Mouse (Mus musculus): Measurements from ENCODE around the gene Ramac. TPM values are rescaled to one million over a fixed set of nuclear protein-coding genes. Genes with fewer than 3 reads are reported as not detected.

Gene Ramac
- polyA plus RNA-seq, 1 experiment from 2014 or later, result 107 TPM

- H3K9ac ChIP-seq (ENCODE audit: low read depth, low read length), result no peak overlapping the region
- H3K4me3 ChIP-seq (ENCODE audit: low read depth, low read length), result no peak overlapping the region
- no peaks in the 10 kb centered on the region for H3K36me3 ChIP-seq (ENCODE audit: control insufficient read depth, insufficient read depth, low read length)
- no peaks in the 10 kb centered on the region for H3K4me1 ChIP-seq (ENCODE audit: control insufficient read depth, insufficient read depth, low read length)
- no peak overlapping the region for H3K27ac ChIP-seq (replicated peaks; ENCODE audit: low read depth, low read length)
- DNase-seq (ENCODE audit: low spot score) (peak; percentile 11), ATAC-seq (ENCODE audit: low read depth) (no peak)
- WGBS, result 81% methylated on average over 9 of the region's 9 CpGs
- no peak overlapping the region for H3K4me2 ChIP-seq (ENCODE audit: low read depth, low read length)
- no peaks in the 10 kb centered on the region for H3K27me3 ChIP-seq (replicated peaks; ENCODE audit: control insufficient read depth, insufficient read depth, low read length)
- no peaks in the 10 kb centered on the region for H3K9me3 ChIP-seq (ENCODE audit: control insufficient read depth, low read length)
Measured at GRCm38 (mm10) chr7:81729787-81730186, 32.9 kb upstream of the Ramac start.

DNA sequence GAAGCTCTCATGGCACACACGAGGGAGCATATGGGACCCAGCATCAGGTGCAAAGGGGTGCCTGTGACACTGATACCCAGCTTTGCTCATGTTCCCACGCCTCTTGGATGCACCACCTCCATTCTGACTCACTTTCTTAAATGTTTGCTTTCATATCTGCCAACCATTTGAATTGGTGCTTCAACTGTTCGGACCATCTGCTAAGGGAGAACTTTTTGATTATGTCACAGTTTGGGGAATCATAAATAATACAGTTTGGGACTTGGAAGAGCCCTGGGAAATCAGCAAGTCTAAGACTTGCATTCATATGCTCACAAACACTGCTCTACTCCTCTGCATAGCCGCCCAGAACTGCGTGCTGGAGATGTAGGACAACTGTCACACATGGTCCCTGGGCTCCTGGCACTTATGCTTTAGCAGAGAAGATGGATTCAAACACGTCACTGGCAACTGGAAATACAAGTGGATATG is 31.5 kb upstream of the Ramac start:
- Histone ChIP-seq H3K4me2 (ENCODE audit: low read depth, low read length) (no peak overlapping the region), H3K4me3 (ENCODE audit: low read depth, low read length) (no peak overlapping the region), H3K36me3 (ENCODE audit: control insufficient read depth, insufficient read depth, low read length) (no peaks in the 10 kb centered on the region), H3K4me1 (ENCODE audit: control insufficient read depth, insufficient read depth, low read length) (no peaks in the 10 kb centered on the region), H3K9ac (ENCODE audit: low read depth, low read length) (no peak overlapping the region), H3K9me3 (ENCODE audit: control insufficient read depth, low read length) (no peaks in the 10 kb centered on the region), H3K27ac (replicated peaks; ENCODE audit: low read depth, low read length) (no peak overlapping the region), H3K27me3 (replicated peaks; ENCODE audit: control insufficient read depth, insufficient read depth, low read length) (no peaks in the 10 kb centered on the region)
- 79% methylated on average over 6 of the region's 6 CpGs for WGBS
- DNase-seq (ENCODE audit: low spot score) (no peak), ATAC-seq (ENCODE audit: low read depth) (no peak)

DNA sequence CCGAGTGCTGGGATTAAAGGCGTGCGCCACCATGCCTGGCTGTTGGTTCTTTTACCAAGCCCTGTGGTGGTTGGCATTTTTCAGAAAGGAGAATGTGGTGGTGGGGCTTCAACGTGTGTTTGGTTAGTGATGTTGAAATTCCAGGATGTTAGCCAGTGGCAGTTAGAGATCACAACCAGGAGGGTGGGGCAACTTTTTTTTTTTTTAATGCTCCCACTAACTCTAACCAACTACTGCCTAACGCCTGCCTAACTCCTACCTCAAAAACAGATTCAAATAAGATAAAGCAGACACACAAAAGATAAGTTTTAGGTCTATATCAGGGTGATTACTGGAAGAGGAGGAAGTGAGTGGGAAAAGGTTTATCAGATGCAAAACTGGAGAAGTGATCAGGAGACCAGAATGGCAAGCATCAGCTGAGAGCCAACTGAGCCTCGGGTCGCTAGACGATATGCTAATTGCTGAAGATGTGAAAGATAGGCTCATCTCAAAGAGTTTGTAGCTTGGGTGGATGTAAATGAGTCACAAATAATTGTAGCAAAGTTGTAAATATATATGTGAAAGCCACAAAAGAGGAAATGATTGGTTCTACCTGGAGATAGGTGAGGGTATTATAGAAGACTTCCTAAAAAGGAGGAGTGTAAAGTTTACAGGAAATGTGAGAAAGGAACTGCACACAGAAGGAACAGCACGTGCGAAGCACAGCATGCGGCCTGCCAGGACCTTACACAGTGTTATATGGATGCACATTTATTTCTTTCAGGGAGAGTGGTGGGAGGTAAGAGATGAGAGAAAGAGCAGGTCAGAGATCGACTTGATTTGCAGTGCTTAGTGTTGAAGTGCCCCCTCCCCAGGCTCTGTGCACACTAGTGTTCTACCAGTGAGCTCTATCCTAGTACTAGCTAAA is 30.3 kb upstream of the Ramac start:
- no peaks in the 10 kb centered on the region for H3K9me3 ChIP-seq (ENCODE audit: control insufficient read depth, low read length)
- H3K36me3 ChIP-seq (ENCODE audit: control insufficient read depth, insufficient read depth, low read length), result no peaks in the 10 kb centered on the region
- ATAC-seq (ENCODE audit: low read depth), result no peak
- H3K4me2 ChIP-seq (ENCODE audit: low read depth, low read length), result no peak overlapping the region
- DNase-seq (ENCODE audit: low spot score), result no peak
- no peaks in the 10 kb centered on the region for H3K27me3 ChIP-seq (replicated peaks; ENCODE audit: control insufficient read depth, insufficient read depth, low read length)
- no peaks in the 10 kb centered on the region for H3K4me1 ChIP-seq (ENCODE audit: control insufficient read depth, insufficient read depth, low read length)
- no peak overlapping the region for H3K4me3 ChIP-seq (ENCODE audit: low read depth, low read length)
- WGBS, result 84% methylated on average over 12 of the region's 12 CpGs
- no peak overlapping the region for H3K27ac ChIP-seq (replicated peaks; ENCODE audit: low read depth, low read length)
- no peak overlapping the region for H3K9ac ChIP-seq (ENCODE audit: low read depth, low read length)

GRCm38 (mm10) chr7:81735300-81736048 is 27.3 kb upstream of the Ramac start:
- no peaks in the 10 kb centered on the region for H3K36me3 ChIP-seq (ENCODE audit: control insufficient read depth, insufficient read depth, low read length)
- no peaks in the 10 kb centered on the region for H3K4me1 ChIP-seq (ENCODE audit: control insufficient read depth, insufficient read depth, low read length)
- H3K9ac ChIP-seq (ENCODE audit: low read depth, low read length), result no peak overlapping the region
- no peak overlapping the region for H3K27ac ChIP-seq (replicated peaks; ENCODE audit: low read depth, low read length)
- ATAC-seq (ENCODE audit: low read depth) (no peak), DNase-seq (ENCODE audit: low spot score) (no peak)
- no peak overlapping the region for H3K4me3 ChIP-seq (ENCODE audit: low read depth, low read length)
- WGBS, result 52% methylated on average over 9 of the region's 9 CpGs
- H3K9me3 ChIP-seq (ENCODE audit: control insufficient read depth, low read length), result no peaks in the 10 kb centered on the region
- H3K27me3 ChIP-seq (replicated peaks; ENCODE audit: control insufficient read depth, insufficient read depth, low read length), result no peaks in the 10 kb centered on the region
- no peak overlapping the region for H3K4me2 ChIP-seq (ENCODE audit: low read depth, low read length)

DNA sequence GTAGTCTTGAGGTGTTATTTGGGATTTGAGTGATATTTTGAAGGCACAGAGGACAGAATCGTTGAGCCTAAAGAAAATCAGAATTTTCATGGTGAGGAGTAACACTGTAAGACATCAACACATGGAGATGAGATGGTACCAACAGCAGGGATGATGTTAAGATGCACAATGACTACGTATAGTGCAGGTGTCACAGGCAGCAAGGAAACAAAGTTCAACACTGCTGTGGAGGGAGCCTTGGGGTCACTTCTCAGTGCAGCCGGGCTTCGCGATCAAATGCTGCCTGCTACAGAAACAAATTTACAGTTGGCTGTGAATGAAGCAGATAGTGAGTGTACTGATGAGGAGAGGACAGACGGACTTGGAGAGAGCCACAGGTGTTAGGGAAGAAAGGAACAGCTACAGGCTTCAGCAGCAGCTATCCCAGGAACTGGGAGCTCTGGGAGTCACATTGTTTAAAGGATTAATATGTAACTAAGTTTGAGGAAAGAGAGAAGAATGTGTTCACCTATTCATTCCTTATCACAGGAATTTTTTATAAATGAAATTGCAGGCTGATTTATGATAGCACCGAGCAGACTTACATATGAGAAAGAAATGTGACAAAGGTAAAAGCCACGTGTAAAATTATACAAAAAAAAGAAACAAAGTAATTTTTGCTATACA is 23.9 kb upstream of the Ramac start:
- 76% methylated on average over 8 of the region's 8 CpGs for WGBS
- H3K27me3 ChIP-seq (replicated peaks; ENCODE audit: control insufficient read depth, insufficient read depth, low read length), result no peaks in the 10 kb centered on the region
- H3K4me1 ChIP-seq (ENCODE audit: control insufficient read depth, insufficient read depth, low read length), result no peaks in the 10 kb centered on the region
- no peak for DNase-seq (ENCODE audit: low spot score)
- no peak overlapping the region for H3K4me3 ChIP-seq (ENCODE audit: low read depth, low read length)
- no peak for ATAC-seq (ENCODE audit: low read depth)
- H3K4me2 ChIP-seq (ENCODE audit: low read depth, low read length), result no peak overlapping the region
- H3K9ac ChIP-seq (ENCODE audit: low read depth, low read length), result no peak overlapping the region
- H3K27ac ChIP-seq (replicated peaks; ENCODE audit: low read depth, low read length), result no peak overlapping the region
- no peaks in the 10 kb centered on the region for H3K9me3 ChIP-seq (ENCODE audit: control insufficient read depth, low read length)
- H3K36me3 ChIP-seq (ENCODE audit: control insufficient read depth, insufficient read depth, low read length), result no peaks in the 10 kb centered on the region

- 90% methylated on average over 7 of the region's 7 CpGs for WGBS
- DNase-seq (ENCODE audit: low spot score) (no peak), ATAC-seq (ENCODE audit: low read depth) (no peak)
- H3K9ac ChIP-seq (ENCODE audit: low read depth, low read length), result no peak overlapping the region
- no peak overlapping the region for H3K4me2 ChIP-seq (ENCODE audit: low read depth, low read length)
- no peak overlapping the region for H3K27ac ChIP-seq (replicated peaks; ENCODE audit: low read depth, low read length)
- no peaks in the 10 kb centered on the region for H3K4me1 ChIP-seq (ENCODE audit: control insufficient read depth, insufficient read depth, low read length)
- H3K36me3 ChIP-seq (ENCODE audit: control insufficient read depth, insufficient read depth, low read length), result no peaks in the 10 kb centered on the region
- H3K4me3 ChIP-seq (ENCODE audit: low read depth, low read length), result no peak overlapping the region
- H3K27me3 ChIP-seq (replicated peaks; ENCODE audit: control insufficient read depth, insufficient read depth, low read length), result no peaks in the 10 kb centered on the region
- no peaks in the 10 kb centered on the region for H3K9me3 ChIP-seq (ENCODE audit: control insufficient read depth, low read length)
Measured at GRCm38 (mm10) chr7:81740010-81740409, 22.7 kb upstream of the Ramac start.

DNA sequence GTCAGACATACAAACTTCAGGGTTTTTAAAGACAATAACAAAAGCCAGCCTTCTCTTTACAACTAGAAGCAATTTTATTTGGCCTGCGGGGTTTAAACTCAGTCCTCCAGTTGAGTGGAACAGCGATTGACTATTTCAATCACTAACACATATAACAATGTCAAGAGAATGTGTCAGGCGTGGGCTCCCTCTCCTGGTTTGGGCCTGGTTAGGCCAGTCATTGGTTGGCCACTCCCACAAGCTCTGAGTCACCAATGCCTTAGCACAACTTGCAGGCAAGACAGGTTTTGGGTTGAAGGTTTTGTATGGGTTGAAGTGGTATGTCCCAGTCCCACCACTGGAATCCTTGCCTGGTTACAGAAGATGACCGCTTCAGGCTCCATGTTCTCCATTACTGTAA is 18.6 kb upstream of the Ramac start:
- Histone ChIP-seq H3K27ac (replicated peaks; ENCODE audit: low read depth, low read length) (no peak overlapping the region), H3K27me3 (replicated peaks; ENCODE audit: control insufficient read depth, insufficient read depth, low read length) (no peaks in the 10 kb centered on the region), H3K36me3 (ENCODE audit: control insufficient read depth, insufficient read depth, low read length) (no peaks in the 10 kb centered on the region), H3K4me2 (ENCODE audit: low read depth, low read length) (no peak overlapping the region), H3K9ac (ENCODE audit: low read depth, low read length) (no peak overlapping the region), H3K9me3 (ENCODE audit: control insufficient read depth, low read length) (no peaks in the 10 kb centered on the region), H3K4me3 (ENCODE audit: low read depth, low read length) (no peak overlapping the region), H3K4me1 (ENCODE audit: control insufficient read depth, insufficient read depth, low read length) (no peaks in the 10 kb centered on the region)
- DNase-seq (ENCODE audit: low spot score) (peak; percentile 58), ATAC-seq (ENCODE audit: low read depth) (no peak)
- 64% methylated on average over 4 of the region's 4 CpGs for WGBS

DNA sequence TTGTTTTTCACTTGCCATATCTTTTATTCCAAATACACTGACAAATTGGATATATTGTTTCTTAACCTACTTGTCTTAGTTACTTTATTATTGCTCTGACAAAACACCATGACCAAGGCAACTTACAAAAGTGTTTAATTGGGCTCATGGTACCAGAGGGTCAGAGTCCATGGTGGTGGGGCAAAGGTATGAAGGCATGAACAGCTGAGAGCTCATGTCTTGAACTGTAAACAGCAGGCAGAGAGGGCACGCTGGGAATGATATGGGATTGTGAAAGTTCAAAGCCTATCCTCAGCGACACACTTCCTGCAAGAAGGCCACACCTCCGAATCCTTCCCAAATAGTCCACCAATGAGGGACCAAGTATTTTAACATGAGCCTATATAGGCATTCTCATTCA is 14.8 kb upstream of the Ramac start:
- Histone ChIP-seq H3K27me3 (replicated peaks; ENCODE audit: control insufficient read depth, insufficient read depth, low read length) (no peaks in the 10 kb centered on the region), H3K9ac (ENCODE audit: low read depth, low read length) (no peak overlapping the region), H3K4me3 (ENCODE audit: low read depth, low read length) (no peak overlapping the region), H3K27ac (replicated peaks; ENCODE audit: low read depth, low read length) (no peak overlapping the region), H3K4me1 (ENCODE audit: control insufficient read depth, insufficient read depth, low read length) (no peaks in the 10 kb centered on the region), H3K9me3 (ENCODE audit: control insufficient read depth, low read length) (no peaks in the 10 kb centered on the region), H3K4me2 (ENCODE audit: low read depth, low read length) (no peak overlapping the region), H3K36me3 (ENCODE audit: control insufficient read depth, insufficient read depth, low read length) (no peaks in the 10 kb centered on the region)
- DNase-seq (ENCODE audit: low spot score) (no peak), ATAC-seq (ENCODE audit: low read depth) (no peak)
- WGBS, result 84% methylated on average over 3 of the region's 3 CpGs

All from embryonic facial prominence, embryonic 14.5 days (tissue).